Mouse (Mus musculus) liver, embryonic 13.5 days (tissue): Measurements from ENCODE around the gene Armc10. TPM values are rescaled to one million over a fixed set of nuclear protein-coding genes. Genes with fewer than 3 reads are reported as not detected.

Source experiments
- ATAC-seq: fragments of 200-750 bp; cut with Nextera tagmentation; 2 replicates; pipeline ENCODE4 v1.8.0; 2017; ENCODE audit warnings: low read depth, mild to moderate bottlenecking, moderate number of reproducible peaks, moderate library complexity
- DNase-seq: peaks from one replicate; pipeline ENCODE4 v3.0.0; 2022
- H3K27ac ChIP-seq: fragments of 300-500 bp; sonication (generic); 2 replicates; pipeline ENCODE4 v1.5.1; 2015; ENCODE audit warnings: moderate library complexity, mild to moderate bottlenecking, inconsistent platforms
- H3K27me3 ChIP-seq: fragments of 300-500 bp; sonication (generic); 2 replicates; pipeline ENCODE4 v1.6.1; 2015; ENCODE audit warnings: mild to moderate bottlenecking, inconsistent platforms
- H3K36me3 ChIP-seq: fragments of 300-500 bp; sonication (generic); 2 replicates; pipeline ENCODE4 v1.6.1; 2015; ENCODE audit warnings: mild to moderate bottlenecking, inconsistent platforms
- H3K4me1 ChIP-seq: fragments of 300-500 bp; sonication (generic); replicated peaks from 2 replicates; pipeline ENCODE4 v1.6.1; 2015; ENCODE audit warnings: inconsistent platforms
- H3K4me2 ChIP-seq: fragments of 300-500 bp; sonication (generic); 2 replicates; pipeline ENCODE4 v1.6.1; 2015; ENCODE audit warnings: inconsistent platforms, mild to moderate bottlenecking, moderate library complexity
- H3K4me3 ChIP-seq: fragments of 300-500 bp; sonication (generic); replicated peaks from 2 replicates; pipeline ENCODE4 v1.5.1; 2015; ENCODE audit warnings: mild to moderate bottlenecking, inconsistent platforms
- H3K9ac ChIP-seq: fragments of 300-500 bp; sonication (generic); 2 replicates; pipeline ENCODE4 v1.6.1; 2015; ENCODE audit warnings: mild to moderate bottlenecking, inconsistent platforms
- H3K9me3 ChIP-seq: fragments of 300-500 bp; sonication (generic); replicated peaks from 2 replicates; pipeline ENCODE4 v1.6.1; 2016; ENCODE audit warnings: inconsistent platforms
- WGBS: fragments of 180-500 bp; shearing (Covaris S2); methylation state at CpG from one replicate; pipeline ENCODE4 v1.1.7; 2015; ENCODE audit not compliant: insufficient replicate concordance; 5-methylcytosine and 5-hydroxymethylcytosine counted together
- polyA plus RNA-seq: library from polyadenylated mRNA; unstranded; fragments of >200 nt; fragmentation: Nextera tagmentation; extraction: Ambion mirVana; gene quantifications from 2 replicates; pipeline ENCODE4 v1.2.1, GENCODE M21; 2015

The Armc10 gene
- polyA plus RNA-seq, 1 experiment from 2014 or later, result 9.8 TPM

- Histone ChIP-seq H3K36me3 (peaks cover 11% of the 10 kb centered on the region), H3K27me3 (no peaks in the 10 kb centered on the region), H3K9me3 (no peaks in the 10 kb centered on the region), H3K4me3 (peak overlapping the region; percentile 37), H3K27ac (peak overlapping the region; percentile 72), H3K4me1 (peaks cover 17% of the 10 kb centered on the region), H3K4me2 (peak overlapping the region; percentile 62), H3K9ac (peak overlapping the region; percentile 60)
- ATAC-seq (peak; percentile 97), DNase-seq (peak; percentile 48)
- WGBS, result 32% methylated on average over 23 of the region's 23 CpGs
Measured at GRCm38 (mm10) chr5:21672812-21673635, 27.4 kb downstream of the Armc10 start.

GRCm38 (mm10) chr5:21673742-21674141, 28.1 kb downstream of the Armc10 start:
- WGBS, result 81% methylated on average over 9 of the region's 9 CpGs
- Histone ChIP-seq H3K4me3 (no peak overlapping the region), H3K36me3 (peaks cover 12% of the 10 kb centered on the region), H3K4me1 (peaks cover 17% of the 10 kb centered on the region), H3K9ac (peak overlapping the region; percentile 53; the same call in 1 of the 2 replicates), H3K4me2 (peak overlapping the region; percentile 62), H3K27me3 (no peaks in the 10 kb centered on the region), H3K27ac (peak overlapping the region; percentile 72), H3K9me3 (no peaks in the 10 kb centered on the region)
- DNase-seq, result no peak
- no peak for ATAC-seq

DNA sequence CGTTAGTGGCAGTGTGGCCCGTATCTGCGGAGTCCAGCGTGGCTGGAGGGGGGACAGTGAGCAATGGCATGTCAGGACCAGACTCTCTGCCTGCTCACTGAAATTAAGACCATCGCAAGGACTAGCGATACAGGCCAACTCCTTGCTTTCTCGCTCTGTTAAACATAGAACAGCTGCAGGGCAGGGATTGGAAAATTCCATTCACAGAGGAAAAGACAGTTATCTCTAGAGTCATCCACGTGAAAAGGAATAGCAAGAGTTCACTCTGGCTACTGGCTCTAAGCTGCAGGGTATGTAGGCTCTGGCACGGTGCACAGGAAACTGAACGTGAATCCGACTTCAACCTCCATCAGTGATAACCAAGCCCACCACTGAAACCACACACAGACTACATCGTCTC, 29.4 kb downstream of the Armc10 start:
- Histone ChIP-seq H3K4me3 (no peak overlapping the region), H3K4me1 (peaks cover 17% of the 10 kb centered on the region), H3K9ac (no peak overlapping the region), H3K27ac (no peak overlapping the region), H3K27me3 (no peaks in the 10 kb centered on the region), H3K9me3 (no peaks in the 10 kb centered on the region), H3K4me2 (no peak overlapping the region), H3K36me3 (peaks cover 12% of the 10 kb centered on the region)
- DNase-seq (no peak), ATAC-seq (no peak)
- WGBS, result 80% methylated on average over 12 of the region's 12 CpGs

DNA sequence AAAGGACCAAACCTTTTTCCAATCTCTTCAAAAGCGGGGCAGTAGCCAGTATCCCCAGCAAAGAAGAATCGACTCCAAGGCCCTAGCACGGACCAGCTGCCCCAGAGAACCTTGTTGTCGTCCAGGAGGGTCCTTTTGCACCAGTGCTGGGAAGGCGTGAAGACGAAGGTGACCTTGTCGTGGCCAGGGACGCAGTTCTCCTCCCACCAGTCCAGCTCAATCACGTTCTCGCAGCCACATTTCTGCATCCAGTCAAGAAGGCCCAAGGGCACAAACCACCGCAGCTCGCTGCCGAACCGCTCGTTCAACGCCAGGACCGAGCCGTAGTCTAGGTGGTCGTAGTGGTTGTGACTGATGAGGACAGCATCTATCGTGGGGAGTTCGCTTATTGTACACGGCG, 29.9 kb downstream of the Armc10 start:
- H3K9ac ChIP-seq, result no peak overlapping the region
- no peaks in the 10 kb centered on the region for H3K27me3 ChIP-seq
- no peak overlapping the region for H3K4me3 ChIP-seq
- H3K4me2 ChIP-seq, result no peak overlapping the region
- 88% methylated on average over 23 of the region's 23 CpGs for WGBS
- no peak for DNase-seq
- no peaks in the 10 kb centered on the region for H3K9me3 ChIP-seq
- no peak overlapping the region for H3K27ac ChIP-seq
- peaks cover 17% of the 10 kb centered on the region for H3K4me1 ChIP-seq
- H3K36me3 ChIP-seq, result peaks cover 12% of the 10 kb centered on the region
- no peak for ATAC-seq

GRCm38 (mm10) chr5:21677939-21678338, 32.3 kb downstream of the Armc10 start:
- ATAC-seq (no peak), DNase-seq (no peak)
- Histone ChIP-seq H3K27ac (no peak overlapping the region), H3K36me3 (peaks cover 12% of the 10 kb centered on the region), H3K4me1 (peaks cover 20% of the 10 kb centered on the region), H3K4me2 (no peak overlapping the region), H3K4me3 (no peak overlapping the region), H3K9me3 (no peaks in the 10 kb centered on the region), H3K27me3 (no peaks in the 10 kb centered on the region), H3K9ac (no peak overlapping the region)
- WGBS, result 84% methylated on average over 6 of the region's 6 CpGs

DNA sequence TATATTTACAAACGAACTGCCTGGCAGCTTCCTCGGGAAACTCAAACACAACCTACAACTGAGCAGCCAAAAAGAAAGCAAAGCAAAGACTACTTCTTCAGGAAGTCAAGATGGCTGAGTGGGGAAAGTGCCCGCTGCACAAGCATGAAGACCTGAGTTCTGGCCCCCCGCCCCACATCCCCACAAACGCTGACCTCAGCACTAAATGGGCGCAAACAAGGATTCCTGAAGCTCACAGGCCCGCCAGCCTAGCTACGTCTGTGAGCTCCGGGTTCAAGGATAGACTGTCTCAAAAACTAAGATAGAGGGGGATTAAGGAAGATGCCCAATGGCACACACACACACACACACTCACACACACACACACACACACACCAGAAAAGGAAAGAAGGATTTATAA, 32.8 kb downstream of the Armc10 start:
- no peak for DNase-seq
- Histone ChIP-seq H3K27me3 (no peaks in the 10 kb centered on the region), H3K4me2 (no peak overlapping the region), H3K4me1 (peaks cover 17% of the 10 kb centered on the region), H3K4me3 (no peak overlapping the region), H3K9ac (no peak overlapping the region), H3K27ac (no peak overlapping the region), H3K9me3 (no peaks in the 10 kb centered on the region), H3K36me3 (peaks cover 12% of the 10 kb centered on the region)
- no peak for ATAC-seq
- WGBS, result 80% methylated on average over 9 of the region's 9 CpGs

DNA sequence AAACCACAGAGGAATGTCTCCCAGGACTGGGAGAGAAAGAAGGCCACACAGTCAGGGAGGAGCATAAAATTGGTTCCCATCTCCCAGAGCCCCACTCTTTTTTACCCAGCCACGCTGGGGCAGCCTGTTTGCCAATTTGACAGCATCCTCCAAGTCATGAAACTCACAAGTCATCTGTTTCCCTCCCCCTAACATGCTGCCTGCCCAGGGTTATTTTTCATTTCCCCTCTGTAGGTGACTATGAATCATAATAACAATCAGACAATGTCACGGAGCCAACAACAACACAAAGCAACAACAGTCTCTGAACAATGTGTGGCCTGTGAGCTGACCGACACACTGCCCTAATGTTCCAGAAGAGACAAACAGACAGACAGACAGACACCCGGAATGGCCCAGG, 34.4 kb downstream of the Armc10 start:
- DNase-seq, result no peak
- H3K4me2 ChIP-seq, result no peak overlapping the region
- no peaks in the 10 kb centered on the region for H3K9me3 ChIP-seq
- WGBS, result 73% methylated on average over 4 of the region's 4 CpGs
- no peaks in the 10 kb centered on the region for H3K27me3 ChIP-seq
- no peak overlapping the region for H3K27ac ChIP-seq
- no peak overlapping the region for H3K9ac ChIP-seq
- ATAC-seq, result no peak
- 0 out of 2 replicates have a peak, but pooled peaks cover 10% of the 10 kb centered on the region for H3K4me1 ChIP-seq
- H3K36me3 ChIP-seq, result peaks cover 10% of the 10 kb centered on the region
- no peak overlapping the region for H3K4me3 ChIP-seq

DNA sequence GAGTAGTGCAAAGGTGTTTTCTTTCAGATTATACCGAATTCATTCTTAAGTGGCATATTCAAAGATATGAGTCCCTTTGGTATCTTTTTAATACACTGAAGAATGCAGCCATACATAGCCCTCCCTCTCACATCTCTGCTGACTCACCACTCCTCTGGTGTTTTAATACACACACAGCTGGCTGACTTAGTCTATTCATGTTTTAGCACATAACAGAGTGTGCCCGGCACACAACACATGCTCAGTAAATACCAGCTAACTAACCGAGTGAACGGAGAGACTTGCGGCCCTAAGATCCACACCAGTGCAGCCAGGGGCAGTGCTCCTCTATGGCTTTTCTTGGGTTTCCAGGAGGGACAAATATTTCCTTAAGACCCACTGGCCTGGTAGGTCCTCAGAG, 35.3 kb downstream of the Armc10 start:
- H3K4me3 ChIP-seq, result no peak overlapping the region
- peaks cover 3% of the 10 kb centered on the region for H3K36me3 ChIP-seq
- no peaks in the 10 kb centered on the region for H3K9me3 ChIP-seq
- H3K27ac ChIP-seq, result no peak overlapping the region
- no peaks in the 10 kb centered on the region for H3K27me3 ChIP-seq
- ATAC-seq (no peak), DNase-seq (no peak)
- no peak overlapping the region for H3K9ac ChIP-seq
- 64% methylated on average over 5 of the region's 5 CpGs for WGBS
- 0 out of 2 replicates have a peak, but pooled peaks cover 10% of the 10 kb centered on the region for H3K4me1 ChIP-seq
- no peak overlapping the region for H3K4me2 ChIP-seq

DNA sequence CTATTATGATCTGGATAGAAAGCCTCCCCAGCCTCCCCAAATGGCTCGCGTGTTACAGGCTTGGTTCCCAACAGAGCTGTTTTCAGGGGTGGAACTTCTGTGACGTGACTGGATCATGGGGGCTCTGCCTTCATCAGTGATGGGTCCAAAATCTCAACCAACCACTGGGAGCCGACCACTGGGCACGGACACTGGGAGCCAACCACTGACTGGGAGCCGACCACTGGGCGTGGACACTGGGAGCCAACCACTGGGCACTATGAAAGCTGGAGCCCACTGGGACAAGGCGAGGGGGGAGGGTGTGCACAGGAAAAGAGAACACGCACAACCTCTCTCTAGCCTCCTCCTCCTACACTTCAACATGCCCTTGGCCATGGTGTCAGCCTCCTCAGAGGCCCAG, 38.2 kb downstream of the Armc10 start:
- DNase-seq, result no peak
- no peaks in the 10 kb centered on the region for H3K36me3 ChIP-seq

DNA sequence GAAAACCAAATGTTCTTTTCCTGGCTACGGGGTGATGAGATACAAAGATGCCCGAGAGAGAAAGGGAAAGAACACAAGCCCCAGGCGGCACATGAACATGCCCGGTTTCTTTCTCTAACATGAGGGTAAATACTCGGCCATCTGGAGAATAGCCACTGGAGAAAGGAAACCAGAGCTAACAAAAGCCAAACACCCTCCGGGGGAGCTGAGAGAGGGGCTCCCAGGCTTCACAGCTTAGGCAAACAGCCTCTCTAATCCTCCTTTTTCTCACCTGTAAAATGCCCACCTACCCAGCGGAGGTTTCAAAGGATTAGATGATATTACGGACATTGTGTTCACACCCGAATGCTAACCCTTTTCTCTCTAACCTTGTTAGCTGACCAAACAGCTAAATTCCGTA, 39.4 kb downstream of the Armc10 start:
- Histone ChIP-seq H3K27me3 (no peaks in the 10 kb centered on the region), H3K9me3 (no peaks in the 10 kb centered on the region), H3K4me1 (0 out of 2 replicates have a peak, but pooled peaks cover 19% of the 10 kb centered on the region), H3K27ac (no peak overlapping the region), H3K9ac (no peak overlapping the region), H3K36me3 (no peaks in the 10 kb centered on the region), H3K4me3 (no peak overlapping the region), H3K4me2 (no peak overlapping the region)
- WGBS, result 73% methylated on average over 10 of the region's 10 CpGs
- ATAC-seq (no peak), DNase-seq (no peak)

More for the DNA sequence above, 38.2 kb downstream of the Armc10 start:
- 0 out of 2 replicates have a peak, but pooled peaks cover 19% of the 10 kb centered on the region for H3K4me1 ChIP-seq
- WGBS, result 74% methylated on average over 9 of the region's 9 CpGs
- H3K4me3 ChIP-seq, result no peak overlapping the region
- no peak overlapping the region for H3K9ac ChIP-seq
- no peak for ATAC-seq
- H3K9me3 ChIP-seq, result no peaks in the 10 kb centered on the region
- H3K27me3 ChIP-seq, result no peaks in the 10 kb centered on the region
- H3K27ac ChIP-seq, result no peak overlapping the region
- no peak overlapping the region for H3K4me2 ChIP-seq

- no peak for DNase-seq
- WGBS, result 19% methylated on average over 4 of the region's 4 CpGs
- H3K36me3 ChIP-seq, result no peaks in the 10 kb centered on the region
- H3K9me3 ChIP-seq, result no peaks in the 10 kb centered on the region
- H3K4me3 ChIP-seq, result no peak overlapping the region
- H3K27ac ChIP-seq, result no peak overlapping the region
- H3K4me1 ChIP-seq, result 0 out of 2 replicates have a peak, but pooled peaks cover 9% of the 10 kb centered on the region
- 0 out of 2 replicates have a peak, but pooled peaks have one; percentile 51 for ATAC-seq
- H3K27me3 ChIP-seq, result no peaks in the 10 kb centered on the region
- H3K9ac ChIP-seq, result no peak overlapping the region; the same call in 1 of the 2 replicates
- H3K4me2 ChIP-seq, result no peak overlapping the region
Measured at GRCm38 (mm10) chr5:21687042-21687441, 41.4 kb downstream of the Armc10 start.

GRCm38 (mm10) chr5:21692230-21692629, 46.6 kb downstream of the Armc10 start:
- 80% methylated on average over 5 of the region's 5 CpGs for WGBS

More at GRCm38 (mm10) chr5:21692230-21692629, 46.6 kb downstream of the Armc10 start:
- Histone ChIP-seq H3K36me3 (no peaks in the 10 kb centered on the region), H3K4me1 (peaks cover 1% of the 10 kb centered on the region; the same call in 1 of the 2 replicates), H3K4me2 (no peak overlapping the region), H3K27me3 (no peaks in the 10 kb centered on the region), H3K9me3 (no peaks in the 10 kb centered on the region), H3K27ac (no peak overlapping the region), H3K4me3 (no peak overlapping the region), H3K9ac (no peak overlapping the region)
- DNase-seq (no peak), ATAC-seq (no peak)
